Mouse (Mus musculus): Measurements from ENCODE around the gene Calcoco1.
"Not testable (repeated sequence)": the region's sequence is repeated elsewhere in the genome, so short reads cannot be mapped to it uniquely, and the experiment has no call there.

Calcoco1 gene

DNA sequence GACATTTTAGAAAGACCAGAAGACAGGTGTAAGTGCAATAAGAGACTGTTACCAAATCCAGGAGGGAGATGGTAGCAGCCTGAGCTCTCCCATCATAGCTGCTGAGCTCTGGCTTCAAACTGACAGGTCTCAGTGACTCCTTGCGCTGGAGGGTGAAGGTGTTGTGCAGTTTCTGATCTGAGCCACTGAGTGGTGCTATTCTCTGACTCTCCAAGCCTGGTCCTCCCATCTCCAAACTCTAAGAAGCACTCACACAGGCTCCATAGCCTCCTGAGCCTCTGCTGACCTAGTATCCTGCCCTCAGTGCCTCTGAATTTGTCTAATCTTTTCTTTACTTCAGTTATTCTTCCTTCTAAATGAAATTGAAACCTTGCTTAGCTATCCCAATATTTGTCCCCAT lies 38.3 kb downstream of the Calcoco1 start:
- DNase-seq, result no peak

DNA sequence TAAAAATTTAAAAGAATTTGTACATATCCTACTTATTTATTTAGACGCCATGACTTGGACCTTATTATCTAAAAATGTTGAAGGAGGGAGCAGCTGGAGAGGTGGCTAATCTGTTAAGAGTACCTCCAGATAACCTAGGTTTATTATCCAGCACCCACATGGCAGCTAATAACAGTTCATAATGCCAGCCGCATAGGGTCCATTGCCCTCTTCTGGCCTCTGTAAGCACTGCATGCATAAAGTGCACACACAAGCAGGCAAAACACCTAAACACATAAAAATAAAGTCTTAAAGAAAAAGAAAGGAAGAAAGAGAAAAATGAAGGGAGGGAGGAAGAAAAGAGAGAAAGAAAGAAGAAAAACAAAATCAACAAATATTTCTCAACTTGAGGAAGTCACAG lies 45.6 kb downstream of the Calcoco1 start:
- DNase-seq, result no peak

DNA sequence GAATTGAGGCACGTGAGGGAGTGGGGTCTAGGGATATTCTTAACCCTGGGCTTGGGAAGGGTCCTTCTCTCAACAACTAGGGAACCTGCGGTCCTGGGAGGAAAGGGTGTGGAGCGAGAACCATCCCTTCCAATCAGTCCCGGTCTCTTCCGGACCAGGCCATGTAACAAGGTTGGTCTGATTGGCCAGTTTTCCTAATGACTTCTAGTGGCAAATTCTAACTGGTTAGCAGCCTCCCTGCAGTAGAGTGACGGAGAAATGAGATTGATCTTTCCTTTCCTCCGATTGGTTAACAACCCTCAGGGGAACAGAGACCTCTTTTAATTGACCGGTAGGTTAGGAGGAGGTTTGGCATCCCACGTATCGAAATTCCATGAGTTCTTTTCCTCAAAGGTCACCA lies 48.4 kb downstream of the Calcoco1 start:
- DNase-seq, result peak; percentile 35

DNA sequence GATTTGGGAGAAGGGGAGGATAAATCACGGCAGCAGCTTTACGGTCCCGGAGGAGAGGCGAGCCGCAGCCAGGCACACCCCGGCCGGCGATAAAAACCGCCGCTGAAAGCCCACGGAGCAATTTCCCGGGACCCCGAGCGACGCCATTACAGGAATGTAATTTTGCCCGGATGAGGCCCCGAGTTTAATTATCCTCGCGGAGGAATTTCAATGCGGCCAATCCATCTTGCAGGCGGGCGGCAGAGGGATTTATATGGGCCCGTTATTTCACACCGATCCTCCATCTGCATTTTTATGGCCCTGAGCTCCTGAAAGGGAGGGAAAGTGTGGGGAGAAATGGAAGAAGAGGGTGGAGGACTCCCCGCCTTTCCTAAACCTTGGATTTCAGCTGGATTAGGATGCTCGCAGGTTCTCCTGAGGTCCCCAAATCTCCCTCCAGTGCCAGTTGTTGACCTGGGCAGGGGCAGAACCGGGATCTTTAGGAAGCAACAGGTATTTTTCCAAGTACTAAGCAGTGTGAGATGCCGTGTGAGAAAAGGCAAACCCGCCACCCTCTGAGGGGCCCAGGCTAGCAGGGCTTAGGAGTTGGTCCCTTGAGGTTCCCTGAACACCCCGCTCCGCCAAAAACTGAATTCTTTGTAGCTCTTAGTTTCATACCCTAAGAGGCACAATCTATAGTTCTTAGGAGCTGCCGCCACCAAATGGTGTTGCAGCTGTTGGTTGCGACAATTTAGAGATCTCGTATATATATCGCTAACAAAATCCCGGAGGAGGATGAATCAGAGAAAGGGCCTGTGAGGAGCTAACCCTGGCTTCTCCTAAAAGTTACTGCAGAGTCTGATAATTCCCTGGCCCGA lies 49.5 kb downstream of the Calcoco1 start, which contains the start of gene Atp5g2:
Gene Atp5g2, minus strand, starts transcription at position 138 of the 857 bp plus-strand sequence.
- peak; percentile 41 for DNase-seq

DNA sequence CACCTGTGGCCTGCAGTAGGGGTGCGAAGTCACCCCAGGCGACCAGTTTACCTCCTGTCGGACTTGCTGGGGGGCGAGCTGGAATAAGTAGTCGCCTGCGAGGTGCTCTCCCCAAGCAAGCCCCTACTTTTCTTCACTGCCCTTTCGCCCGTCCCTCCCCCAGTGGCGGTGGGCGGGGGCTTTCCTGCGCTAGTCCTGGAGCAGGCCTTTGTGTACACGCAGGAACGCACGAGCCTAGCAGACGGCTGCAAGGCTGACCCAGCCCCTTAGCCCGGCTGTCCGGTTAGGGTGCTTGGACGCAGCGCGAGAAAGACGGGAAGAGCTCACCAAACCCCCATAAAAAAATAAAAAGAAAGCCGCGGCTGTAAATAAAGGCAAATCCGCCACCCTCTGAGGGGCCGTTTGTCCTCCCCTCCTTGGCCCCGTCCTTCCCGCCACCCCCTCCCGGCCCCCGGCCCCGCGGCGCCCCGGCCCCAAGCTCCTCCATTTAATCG lies 50.2 kb downstream of the Calcoco1 start:
- peak; percentile 76 for DNase-seq

DNA sequence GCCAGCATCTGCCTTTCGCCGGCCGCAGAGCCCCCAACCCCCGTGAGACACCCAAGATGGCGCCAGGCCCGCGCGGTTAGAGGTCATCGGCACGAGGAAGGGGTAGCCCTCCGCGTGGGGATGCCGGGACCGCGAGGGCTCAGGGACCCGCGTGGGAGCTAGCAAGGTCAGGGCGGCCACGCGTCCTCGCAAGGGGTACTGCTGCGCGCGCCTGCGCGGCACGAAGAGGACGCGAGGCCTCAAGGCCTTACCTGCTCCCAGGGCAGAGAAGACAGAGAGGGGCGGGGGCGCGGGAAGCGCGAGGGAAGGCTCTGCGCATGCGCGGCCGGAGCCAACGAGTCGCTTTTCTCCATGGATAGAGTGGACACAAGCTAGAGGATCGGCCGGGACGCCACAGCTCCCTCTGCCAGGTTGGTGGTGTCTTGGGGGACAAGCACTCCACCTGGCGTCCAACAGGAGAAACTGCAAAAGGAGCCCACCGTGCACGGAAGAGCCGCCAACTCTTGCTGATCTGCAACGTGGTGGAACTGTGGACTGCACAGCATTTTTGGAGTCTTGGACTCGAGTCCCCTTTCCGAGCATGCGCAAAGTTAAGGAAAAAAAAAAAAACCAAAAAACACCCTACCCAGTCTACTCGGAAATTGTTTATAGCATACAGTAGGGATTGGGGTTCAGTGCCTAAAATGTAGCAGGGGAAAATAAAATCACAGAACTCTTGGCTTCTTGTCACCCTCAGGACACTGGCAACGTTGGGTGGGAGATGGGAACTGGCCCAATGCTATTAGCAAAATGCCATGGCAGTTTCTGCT lies 51.0 kb downstream of the Calcoco1 start:
- peak; percentile 99 for DNase-seq

DNA sequence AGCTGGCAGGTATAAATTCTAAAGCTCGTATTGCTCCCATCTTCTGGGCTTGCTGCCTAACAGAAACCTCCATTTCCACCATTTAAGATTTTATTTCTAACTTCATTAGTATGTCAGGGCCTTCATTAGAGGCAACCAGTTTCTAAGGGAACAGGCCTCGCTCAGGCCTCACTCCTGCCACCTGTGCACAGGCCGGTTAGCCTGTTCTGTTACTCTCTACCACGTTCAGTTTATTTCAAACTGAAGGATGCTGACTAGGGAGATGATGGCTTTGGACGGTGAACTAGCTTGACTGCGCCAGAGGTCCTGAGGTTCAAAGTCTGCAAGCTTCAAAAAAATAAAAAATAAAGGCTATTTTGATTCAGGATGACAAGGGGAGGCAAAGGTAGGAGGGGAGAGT lies 51.7 kb downstream of the Calcoco1 start:
- no peak for DNase-seq

DNA sequence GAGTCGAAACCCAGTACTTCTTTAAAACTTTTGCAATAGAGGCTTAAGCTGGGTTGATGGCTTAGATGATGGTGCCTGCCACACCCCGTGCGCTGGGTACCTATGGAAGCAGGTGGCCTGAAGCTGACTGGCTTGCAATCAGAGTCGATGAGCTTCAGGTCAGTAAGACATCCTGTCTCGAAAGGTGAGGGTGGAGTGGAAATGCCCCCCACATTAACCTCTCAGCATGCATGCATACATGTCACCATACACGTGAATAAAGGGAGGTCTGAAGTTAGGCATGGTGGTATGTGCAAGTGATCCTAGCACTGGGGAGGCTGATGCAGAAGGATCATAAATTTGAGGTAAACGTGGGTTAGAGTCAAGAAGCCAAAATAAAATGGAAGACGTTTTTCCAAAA lies 52.4 kb downstream of the Calcoco1 start:
- peak; percentile 21 for DNase-seq

DNA sequence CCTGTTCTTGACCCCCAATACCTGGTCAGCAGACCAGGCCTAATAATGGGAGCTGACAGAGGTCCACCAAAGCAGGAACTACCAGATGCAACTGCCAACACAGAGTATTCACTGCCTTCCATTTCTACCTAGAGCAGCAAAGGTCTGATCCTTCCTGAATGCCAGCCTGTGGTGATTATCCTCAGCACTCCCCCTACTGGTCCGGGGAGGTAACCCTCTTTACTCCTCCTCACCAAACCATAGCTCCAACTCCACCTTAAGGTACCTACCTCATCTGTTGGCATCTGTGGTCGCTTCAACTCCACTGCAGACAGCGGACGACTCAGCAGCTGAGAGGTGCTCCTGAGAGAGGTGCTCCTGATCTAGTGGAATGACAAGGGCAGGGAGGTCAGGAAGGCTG lies 56.5 kb downstream of the Calcoco1 start:
- DNase-seq, result peak; percentile 53

DNA sequence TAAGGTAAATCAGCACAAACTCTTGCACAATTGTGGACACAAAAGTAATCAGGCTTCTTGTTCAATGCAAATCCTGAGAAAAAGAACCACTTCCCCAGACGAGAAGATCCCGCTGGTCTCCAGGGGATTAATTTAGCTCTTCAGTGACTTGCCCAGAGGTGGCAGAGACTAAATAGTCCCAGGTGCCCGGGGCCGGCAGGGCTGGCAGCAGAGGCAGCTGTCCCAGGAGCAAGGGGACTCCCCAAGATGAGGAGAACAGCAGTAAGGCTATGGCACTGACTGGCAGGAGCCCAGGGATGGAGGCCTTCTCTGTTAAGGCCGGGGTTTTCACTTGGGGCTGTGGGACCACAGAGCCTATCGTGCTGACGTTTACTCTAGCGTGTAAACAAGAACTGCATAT lies 58.2 kb downstream of the Calcoco1 start:
- no peak for DNase-seq

DNA sequence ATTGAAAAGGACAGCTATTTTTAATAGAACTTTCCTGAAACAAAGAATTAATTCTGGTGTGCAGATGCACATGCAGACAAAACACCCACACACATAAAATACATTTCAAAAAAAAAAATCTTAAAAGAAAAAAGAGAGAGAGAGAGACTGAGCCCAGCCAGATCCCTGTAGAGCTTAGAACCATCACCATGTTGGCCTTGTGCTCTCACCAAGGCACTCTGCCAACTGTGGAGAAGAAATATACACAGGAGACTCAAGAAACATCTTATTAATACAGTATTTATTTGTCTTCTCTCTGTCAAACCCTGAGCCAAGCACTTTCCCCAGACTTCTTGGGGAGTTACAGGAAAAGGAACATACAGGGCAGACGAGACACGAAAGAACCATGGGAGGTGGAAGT lies 59.4 kb downstream of the Calcoco1 start:
- not testable (repeated sequence) for DNase-seq

DNA sequence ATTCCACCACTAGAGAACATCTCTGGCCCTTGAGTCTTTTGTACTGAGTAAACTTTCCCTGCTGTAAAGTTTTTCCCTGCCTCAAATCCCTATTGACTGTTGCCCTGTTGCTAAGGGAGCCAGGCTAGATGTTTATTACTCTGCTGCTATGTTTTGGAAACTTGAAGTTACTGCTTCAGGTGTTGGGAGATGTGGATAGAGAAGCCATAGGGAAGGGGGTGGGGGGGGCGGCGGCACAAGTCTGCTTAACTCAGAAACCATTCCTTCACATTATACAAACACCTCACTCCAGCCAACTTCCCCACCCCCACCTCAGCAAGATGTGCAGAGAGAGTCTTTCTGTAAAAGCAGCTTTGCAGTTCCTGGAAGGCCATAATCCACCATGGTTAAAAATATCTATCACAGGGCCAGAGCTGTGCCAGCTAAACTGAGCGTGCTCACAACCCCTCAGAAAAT lies 64.0 kb downstream of the Calcoco1 start:
- DNase-seq, result no peak
